Mouse (Mus musculus) heart, adult 2 months (tissue): ENCODE data around the gene Phf7.

Experiments used
- CTCF ChIP-seq: fragments of 200-600 bp; IDR thresholded peaks from 2 replicates; pipeline ENCODE4 v1.8.1; 2022; ENCODE audit warnings: antibody characterized with exemption, mild to moderate bottlenecking, moderate library complexity
- POLR2A ChIP-seq: fragments of 200-500 bp; IDR thresholded peaks from 2 replicates; pipeline ENCODE4 v1.6.1; 2011; ENCODE audit warnings: mild to moderate bottlenecking, low read depth, low read length, control low read depth; ENCODE audit not compliant: insufficient read depth

- TF ChIP-seq CTCF (no peak), POLR2A (no peak)
Measured at GRCm38 (mm10) chr14:31267649-31268048, 16.5 kb upstream of the Phf7 start.
